In the genomic region with DNA sequence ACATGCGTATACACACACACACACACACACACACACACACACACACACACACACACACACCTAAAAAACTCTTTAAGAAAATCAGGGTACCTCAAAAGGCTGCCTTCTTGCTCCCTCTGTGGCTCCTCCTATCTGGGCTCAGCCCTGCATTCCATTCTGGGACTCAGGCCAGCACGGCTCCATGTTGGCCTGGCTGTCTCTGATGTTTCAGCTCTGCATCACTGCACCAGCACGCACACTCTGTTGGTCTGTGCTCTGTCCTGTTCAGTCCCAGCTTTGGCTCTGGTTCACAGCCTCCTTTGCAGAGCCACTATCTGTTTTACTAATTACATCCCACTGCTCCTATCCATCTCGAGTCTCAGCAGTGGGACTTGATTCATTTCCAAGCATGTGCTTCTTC, we compare ENCODE assay signal across 8 mouse cellular contexts.
DNase-seq lines count a peak whose midpoint lies in the region; ATAC-seq and TF ChIP-seq lines count a peak whose summit lies in the region.

No protein-coding gene starts in this region.

- TF ChIP-seq CTCF in kidney, adult 2 months (conservative IDR thresholded peaks at IDR 0.05; ENCODE audit: insufficient read depth, insufficient read length, low read depth, low read length): no peak

- no peaks in the 10 kb centered on the region for H3K27me3 ChIP-seq in embryonic facial prominence, embryonic 15.5 days
- no peaks in the 10 kb centered on the region for H3K27me3 ChIP-seq in kidney, adult 2 months (replicated peaks; ENCODE audit: control insufficient read depth, insufficient read depth, low read length)
- H3K27me3 ChIP-seq in stomach, embryonic 14.5 days (ENCODE audit: control insufficient read depth, insufficient read depth, low read length): no peaks in the 10 kb centered on the region

- peak; percentile 89 for DNase-seq in heart, adult 11 months
- DNase-seq in heart, postnatal 25 days (ENCODE audit: low spot score): no peak
- peak; percentile 85 for DNase-seq in Muller cell, postnatal 12 days (ENCODE audit: inconsistent ontology term)
- peak; percentile 69 for DNase-seq in kidney, adult 2 months
- no peak for DNase-seq in embryo, embryonic 11 days
- no peak for DNase-seq in thymus, postnatal 14 days

- peaks cover 4% of the 10 kb centered on the region; the same call in 1 of the 2 replicates for H3K4me1 ChIP-seq in embryonic facial prominence, embryonic 15.5 days
- H3K4me1 ChIP-seq in kidney, adult 2 months (ENCODE audit: control insufficient read depth, insufficient read depth, low read length): no peaks in the 10 kb centered on the region
- H3K4me1 ChIP-seq in stomach, embryonic 14.5 days (ENCODE audit: control insufficient read depth, insufficient read depth, low read length): no peaks in the 10 kb centered on the region

- H3K9me3 ChIP-seq in embryonic facial prominence, embryonic 15.5 days (replicated peaks): no peaks in the 10 kb centered on the region
- H3K9me3 ChIP-seq in stomach, embryonic 14.5 days (ENCODE audit: control insufficient read depth, low read depth, low read length): no peaks in the 10 kb centered on the region

- intact Hi-C loops in heart, postnatal 25 days (cut with DNase I): no loop called here

- no peak overlapping the region for H3K4me2 ChIP-seq in embryonic facial prominence, embryonic 15.5 days (replicated peaks)
- H3K4me2 ChIP-seq in stomach, embryonic 14.5 days (replicated peaks; ENCODE audit: low read depth, low read length): no peak overlapping the region

- peak; percentile 60; the same call in 1 of the 2 replicates for ATAC-seq in embryonic facial prominence, embryonic 15.5 days (ENCODE audit: insufficient number of reproducible peaks, low FRiP score, low TSS enrichment, low read depth)
- ATAC-seq in stomach, embryonic 14.5 days (ENCODE audit: insufficient number of reproducible peaks, insufficient read depth, low FRiP score, low read depth): peak; percentile 79; the same call in 1 of the 2 replicates

- no peak overlapping the region for H3K4me3 ChIP-seq in embryonic facial prominence, embryonic 15.5 days (replicated peaks)
- no peak overlapping the region for H3K4me3 ChIP-seq in kidney, adult 2 months (ENCODE audit: insufficient read depth, low read depth, low read length)
- H3K4me3 ChIP-seq in stomach, embryonic 14.5 days (ENCODE audit: low read depth, low read length): no peak overlapping the region

- no peak overlapping the region for H3K9ac ChIP-seq in embryonic facial prominence, embryonic 15.5 days
- no peak overlapping the region for H3K9ac ChIP-seq in stomach, embryonic 14.5 days (replicated peaks; ENCODE audit: low read depth, low read length)

- H3K27ac ChIP-seq in embryonic facial prominence, embryonic 15.5 days (replicated peaks): no peak overlapping the region
- no peak overlapping the region for H3K27ac ChIP-seq in kidney, adult 2 months (ENCODE audit: insufficient read depth, low read depth, low read length)
- H3K27ac ChIP-seq in stomach, embryonic 14.5 days (ENCODE audit: low read length): no peak overlapping the region

- no peak for TF ChIP-seq POLR2A in kidney, adult 2 months (IDR thresholded peaks at IDR 0.05; ENCODE audit: low read depth, low read length)

- WGBS in embryonic facial prominence, embryonic 15.5 days: 47% methylated on average over 4 of the region's 4 CpGs
- 43% methylated on average over 4 of the region's 4 CpGs for WGBS in kidney, adult 2 months
- WGBS in stomach, embryonic 14.5 days: 39% methylated on average over 4 of the region's 4 CpGs

- no peaks in the 10 kb centered on the region for H3K36me3 ChIP-seq in embryonic facial prominence, embryonic 15.5 days
- H3K36me3 ChIP-seq in kidney, adult 2 months (ENCODE audit: control insufficient read depth, insufficient read depth, low read length): no peaks in the 10 kb centered on the region
- no peaks in the 10 kb centered on the region for H3K36me3 ChIP-seq in stomach, embryonic 14.5 days (ENCODE audit: control insufficient read depth, insufficient read depth, low read length)

Comparison
In these comparisons a context has a peak if more than half of its experiments do, and no peak if none do; other contexts are left out.
1. DNase-seq: peak in heart, adult 11 months (single experiment), Muller cell, postnatal 12 days (single experiment) and kidney, adult 2 months (single experiment); none in heart, postnatal 25 days (single experiment), embryo, embryonic 11 days (single experiment) and thymus, postnatal 14 days (single experiment).